Mouse (Mus musculus): ENCODE results near the gene Muc3. TPM values are rescaled to one million over a fixed set of nuclear protein-coding genes. Genes with fewer than 3 reads are reported as not detected.
"Not testable (repeated sequence)": the region's sequence is repeated elsewhere in the genome, so short reads cannot be mapped to it uniquely, and the experiment has no call there.

Gene Muc3
- polyA plus RNA-seq, 1 experiment: not detected

GRCm38 (mm10) chr5:137122686-137123193 lies 26.4 kb downstream of the Muc3 start:
- Histone ChIP-seq H3K36me3 (ENCODE audit: control insufficient read depth, insufficient read depth) (no peaks in the 10 kb centered on the region), H3K4me3 (ENCODE audit: insufficient read depth, poor library complexity, severe bottlenecking) (no peak overlapping the region), H3K79me3 (ENCODE audit: low read depth) (no peaks in the 10 kb centered on the region), H3ac (ENCODE audit: control insufficient read depth, insufficient read length, low read depth) (no peak overlapping the region), H3K79me2 (ENCODE audit: control insufficient read depth, insufficient read depth) (no peaks in the 10 kb centered on the region), H3K27me3 (ENCODE audit: control insufficient read depth, insufficient read depth, insufficient read length) (no peaks in the 10 kb centered on the region)
- TF ChIP-seq CEBPB (IDR thresholded peaks at IDR 0.05; ENCODE audit: low read depth) (no peak), FOSL1 (IDR thresholded peaks at IDR 0.05; ENCODE audit: insufficient read depth, low read length, poor library complexity, severe bottlenecking) (no peak), MYOG (IDR thresholded peaks at IDR 0.05; ENCODE audit: control insufficient read depth, extremely low read depth, insufficient read length) (no peak), USF1 (IDR thresholded peaks at IDR 0.05; ENCODE audit: low read depth) (no peak), MYOD1 (IDR thresholded peaks at IDR 0.05; ENCODE audit: control insufficient read depth, insufficient read length, low read depth) (no peak), MAX (IDR thresholded peaks at IDR 0.05) (no peak), CTCF (IDR thresholded peaks at IDR 0.05; ENCODE audit: control insufficient read depth, insufficient read depth, insufficient read length) (peak; percentile 51)

DNA sequence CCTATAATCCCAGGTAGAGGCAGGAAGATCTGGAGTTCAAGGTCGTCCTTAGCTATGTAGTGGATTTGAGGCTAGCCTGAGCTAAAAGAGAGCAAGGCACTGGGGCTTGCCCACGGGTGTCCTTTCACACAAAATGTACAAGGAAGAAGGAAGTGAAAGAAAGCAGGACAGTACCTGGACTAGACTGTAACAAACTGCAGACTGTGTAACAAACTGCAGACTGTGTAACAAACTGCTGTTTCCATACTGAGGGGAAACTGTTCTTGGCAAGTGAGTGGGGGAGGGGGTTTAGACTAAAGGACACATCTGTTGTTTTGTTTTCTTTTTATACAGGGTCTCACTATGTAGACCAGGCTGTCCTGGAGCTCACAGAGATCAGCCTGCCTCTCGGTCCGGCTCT lies 27.8 kb downstream of the Muc3 start:
- Histone ChIP-seq H3K27me3 (ENCODE audit: control insufficient read depth, insufficient read depth, insufficient read length) (no peaks in the 10 kb centered on the region), H3K4me3 (ENCODE audit: insufficient read depth, poor library complexity, severe bottlenecking) (no peak overlapping the region), H3K79me3 (ENCODE audit: low read depth) (no peaks in the 10 kb centered on the region), H3ac (ENCODE audit: control insufficient read depth, insufficient read length, low read depth) (no peak overlapping the region), H3K36me3 (ENCODE audit: control insufficient read depth, insufficient read depth) (no peaks in the 10 kb centered on the region), H3K79me2 (ENCODE audit: control insufficient read depth, insufficient read depth) (no peaks in the 10 kb centered on the region)
- TF ChIP-seq MYOG (IDR thresholded peaks at IDR 0.05; ENCODE audit: control insufficient read depth, extremely low read depth, insufficient read length) (no peak), USF1 (IDR thresholded peaks at IDR 0.05; ENCODE audit: low read depth) (no peak), CTCF (IDR thresholded peaks at IDR 0.05; ENCODE audit: control insufficient read depth, insufficient read depth, insufficient read length) (no peak), MYOD1 (IDR thresholded peaks at IDR 0.05; ENCODE audit: control insufficient read depth, insufficient read length, low read depth) (no peak), CEBPB (IDR thresholded peaks at IDR 0.05; ENCODE audit: low read depth) (no peak), FOSL1 (IDR thresholded peaks at IDR 0.05; ENCODE audit: insufficient read depth, low read length, poor library complexity, severe bottlenecking) (no peak), MAX (IDR thresholded peaks at IDR 0.05) (no peak)

DNA sequence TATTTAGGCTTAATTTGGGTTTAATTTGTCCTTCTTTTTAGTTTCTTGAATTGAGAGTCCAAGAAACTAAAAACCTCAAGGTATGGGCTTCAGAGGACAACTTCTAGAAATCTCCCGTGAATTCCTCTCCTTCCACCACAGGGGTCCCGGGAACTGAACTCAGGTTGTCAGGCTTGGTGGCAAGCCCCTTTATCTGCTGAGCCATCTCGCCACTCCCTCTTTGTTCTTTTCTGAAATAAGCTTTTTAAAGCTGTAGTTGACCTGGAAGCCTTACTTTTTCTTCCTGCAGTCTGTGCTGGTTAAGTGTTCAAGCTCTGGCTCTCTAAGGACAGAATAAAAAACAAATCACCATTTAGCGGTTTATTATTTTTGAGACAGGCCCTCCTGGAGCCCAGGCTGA lies 30.2 kb downstream of the Muc3 start:
- H3K4me3 ChIP-seq (ENCODE audit: insufficient read depth, poor library complexity, severe bottlenecking): no peak overlapping the region
- H3K79me3 ChIP-seq (ENCODE audit: low read depth): peaks cover 4% of the 10 kb centered on the region
- H3K79me2 ChIP-seq (ENCODE audit: control insufficient read depth, insufficient read depth): peaks cover 17% of the 10 kb centered on the region
- peaks cover 7% of the 10 kb centered on the region for H3K36me3 ChIP-seq (ENCODE audit: control insufficient read depth, insufficient read depth)
- TF ChIP-seq MYOD1 (IDR thresholded peaks at IDR 0.05; ENCODE audit: control insufficient read depth, insufficient read length, low read depth) (no peak), FOSL1 (IDR thresholded peaks at IDR 0.05; ENCODE audit: insufficient read depth, low read length, poor library complexity, severe bottlenecking) (no peak), CEBPB (IDR thresholded peaks at IDR 0.05; ENCODE audit: low read depth) (no peak), MAX (IDR thresholded peaks at IDR 0.05) (no peak), USF1 (IDR thresholded peaks at IDR 0.05; ENCODE audit: low read depth) (no peak), CTCF (IDR thresholded peaks at IDR 0.05; ENCODE audit: control insufficient read depth, insufficient read depth, insufficient read length) (no peak), MYOG (IDR thresholded peaks at IDR 0.05; ENCODE audit: control insufficient read depth, extremely low read depth, insufficient read length) (no peak)
- no peaks in the 10 kb centered on the region for H3K27me3 ChIP-seq (ENCODE audit: control insufficient read depth, insufficient read depth, insufficient read length)
- H3ac ChIP-seq (ENCODE audit: control insufficient read depth, insufficient read length, low read depth): no peak overlapping the region

DNA sequence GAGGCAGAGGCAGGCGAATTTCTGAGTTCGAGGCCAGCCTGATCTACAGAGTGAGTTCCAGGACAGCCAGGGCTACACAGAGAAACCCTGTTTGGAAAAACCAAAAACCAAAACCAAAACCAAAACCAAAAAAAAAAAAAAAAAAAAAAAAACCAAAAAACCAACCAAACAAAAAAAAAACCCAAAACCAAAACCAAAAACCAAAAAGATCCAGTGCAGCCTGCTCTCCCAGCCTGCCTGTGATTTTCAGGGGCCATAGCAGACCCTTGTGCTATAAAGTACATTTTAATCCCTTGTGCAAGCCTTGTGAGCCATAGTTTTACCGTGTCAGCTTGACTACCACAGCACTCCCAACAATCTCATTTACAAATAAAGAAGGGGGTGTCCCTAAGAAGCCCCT lies 31.1 kb downstream of the Muc3 start:
- H3K79me2 ChIP-seq (ENCODE audit: control insufficient read depth, insufficient read depth): peaks cover 17% of the 10 kb centered on the region
- H3K79me3 ChIP-seq (ENCODE audit: low read depth); H3ac ChIP-seq (ENCODE audit: control insufficient read depth, insufficient read length, low read depth); H3K27me3 ChIP-seq (ENCODE audit: control insufficient read depth, insufficient read depth, insufficient read length); H3K4me3 ChIP-seq (ENCODE audit: insufficient read depth, poor library complexity, severe bottlenecking): not testable (repeated sequence)
- H3K36me3 ChIP-seq (ENCODE audit: control insufficient read depth, insufficient read depth): peaks cover 10% of the 10 kb centered on the region

GRCm38 (mm10) chr5:137116987-137117386 lies 32.1 kb downstream of the Muc3 start:
- H3K79me3 ChIP-seq (ENCODE audit: low read depth): peaks cover 4% of the 10 kb centered on the region
- TF ChIP-seq MYOD1 (IDR thresholded peaks at IDR 0.05; ENCODE audit: control insufficient read depth, insufficient read length, low read depth) (no peak), FOSL1 (IDR thresholded peaks at IDR 0.05; ENCODE audit: insufficient read depth, low read length, poor library complexity, severe bottlenecking) (no peak), MAX (IDR thresholded peaks at IDR 0.05) (no peak), MYOG (IDR thresholded peaks at IDR 0.05; ENCODE audit: control insufficient read depth, extremely low read depth, insufficient read length) (no peak), CEBPB (IDR thresholded peaks at IDR 0.05; ENCODE audit: low read depth) (no peak)
- no peaks in the 10 kb centered on the region for H3K27me3 ChIP-seq (ENCODE audit: control insufficient read depth, insufficient read depth, insufficient read length)
- H3K4me3 ChIP-seq (ENCODE audit: insufficient read depth, poor library complexity, severe bottlenecking): no peak overlapping the region
- H3K36me3 ChIP-seq (ENCODE audit: control insufficient read depth, insufficient read depth): peaks cover 10% of the 10 kb centered on the region
- peaks cover 17% of the 10 kb centered on the region for H3K79me2 ChIP-seq (ENCODE audit: control insufficient read depth, insufficient read depth)
- no peak overlapping the region for H3ac ChIP-seq (ENCODE audit: control insufficient read depth, insufficient read length, low read depth)
